Mouse (Mus musculus) forebrain, postnatal 0 days (tissue): ENCODE data around the gene Negr1. TPM values are rescaled to one million over a fixed set of nuclear protein-coding genes. Genes with fewer than 3 reads are reported as not detected.
A peak's percentile ranks its signal among the peaks of the same experiment; 100 is the strongest.

ENCODE experiments used
- ATAC-seq: fragments of 200-750 bp; cut with Nextera tagmentation; 2 replicates; pipeline ENCODE4 v1.8.0; 2017; ENCODE audit warnings: mild to moderate bottlenecking, moderate library complexity
- DNase-seq: peaks from one replicate; pipeline ENCODE4 v3.0.0-alpha.2; 2015
- H3K27ac ChIP-seq: fragments of 300-500 bp; sonication (generic); 2 replicates; pipeline ENCODE4 v1.5.1; 2014; ENCODE audit warnings: low read depth, mild to moderate bottlenecking, antibody characterized with exemption, low read length, moderate library complexity, mixed read lengths
- H3K27me3 ChIP-seq: fragments of 300-500 bp; sonication (generic); 2 replicates; pipeline ENCODE4 v1.6.1; 2014; ENCODE audit warnings: mild to moderate bottlenecking, low read length, mixed read lengths; ENCODE audit not compliant: insufficient read depth
- H3K36me3 ChIP-seq: fragments of 300-500 bp; sonication (generic); 2 replicates; pipeline ENCODE4 v1.6.1; 2014; ENCODE audit warnings: mild to moderate bottlenecking, moderate library complexity; ENCODE audit not compliant: insufficient read depth
- H3K4me1 ChIP-seq: fragments of 300-500 bp; sonication (generic); 2 replicates; pipeline ENCODE4 v1.6.1; 2014; ENCODE audit warnings: antibody characterized with exemption; ENCODE audit not compliant: insufficient read depth
- H3K4me2 ChIP-seq: fragments of 300-500 bp; sonication (generic); 2 replicates; pipeline ENCODE4 v1.6.1; 2014; ENCODE audit warnings: low read depth, mild to moderate bottlenecking, moderate library complexity
- H3K4me3 ChIP-seq: fragments of 300-500 bp; sonication (generic); 2 replicates; pipeline ENCODE4 v1.5.1; 2014; ENCODE audit warnings: low read depth, low read length, mixed read lengths
- H3K9ac ChIP-seq: fragments of 300-500 bp; sonication (generic); 2 replicates; pipeline ENCODE4 v1.6.1; 2014; ENCODE audit warnings: mild to moderate bottlenecking
- H3K9me3 ChIP-seq: fragments of 300-500 bp; sonication (generic); 2 replicates; pipeline ENCODE4 v1.6.1; 2016; ENCODE audit warnings: low read length
- CTCF ChIP-seq: sonication (generic); IDR thresholded peaks from 2 replicates; pipeline ENCODE4 v1.5.1; 2016; ENCODE audit warnings: antibody characterized with exemption, control low read depth, low read depth
- WGBS: fragments of 180-500 bp; shearing (Covaris S2); extraction: QIAGEN DNeasy Blood & Tissue Kit; methylation state at CpG from one replicate; pipeline ENCODE4 v1.1.7; 2014; 5-methylcytosine and 5-hydroxymethylcytosine counted together
- polyA plus RNA-seq: library from polyadenylated mRNA; unstranded; fragments of >200 nt; fragmentation: Nextera tagmentation; extraction: Ambion mirVana; gene quantifications from 2 replicates; pipeline ENCODE4 v1.2.1, GENCODE M21; 2015
- total RNA-seq: library from RNA; depleted of rRNA; stranded (reverse); fragments of >200 nt; gene quantifications from 2 replicates; pipeline ENCODE4 v1.2.3, GENCODE M21; 2014

Negr1 gene
- total and polyA plus RNA-seq, 2 experiments from 2014 or later, result 65.0 to 205 TPM

DNA sequence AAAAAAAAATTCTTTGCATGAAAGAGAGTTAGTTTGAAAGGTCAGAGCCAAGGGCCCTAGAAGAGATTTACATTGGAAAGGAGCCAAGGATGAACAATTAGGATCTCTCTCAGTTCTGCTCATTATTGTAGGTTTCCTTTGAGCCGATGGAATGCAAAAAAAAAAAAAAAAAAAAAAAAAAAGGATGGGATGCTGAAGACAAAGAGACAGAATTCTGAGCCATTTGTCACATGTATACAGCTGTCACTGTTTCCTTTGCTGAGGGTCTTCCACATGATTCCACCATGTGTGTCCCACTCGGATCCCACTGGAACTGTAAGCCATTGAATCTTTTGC lies 309.3 kb downstream of the Negr1 start:
- H3K4me2 ChIP-seq, result no peak overlapping the region
- DNase-seq, result peak; percentile 9
- no peaks in the 10 kb centered on the region for H3K36me3 ChIP-seq
- TF ChIP-seq CTCF, result no peak
- WGBS, result 10% methylated on average over 2 of the region's 2 CpGs
- H3K9me3 ChIP-seq, result no peaks in the 10 kb centered on the region
- no peak overlapping the region for H3K4me3 ChIP-seq
- H3K4me1 ChIP-seq, result no peaks in the 10 kb centered on the region
- no peaks in the 10 kb centered on the region for H3K27me3 ChIP-seq
- ATAC-seq, result 0 out of 2 replicates have a peak, but pooled peaks have one; percentile 50
- no peak overlapping the region for H3K9ac ChIP-seq
- H3K27ac ChIP-seq, result no peak overlapping the region

DNA sequence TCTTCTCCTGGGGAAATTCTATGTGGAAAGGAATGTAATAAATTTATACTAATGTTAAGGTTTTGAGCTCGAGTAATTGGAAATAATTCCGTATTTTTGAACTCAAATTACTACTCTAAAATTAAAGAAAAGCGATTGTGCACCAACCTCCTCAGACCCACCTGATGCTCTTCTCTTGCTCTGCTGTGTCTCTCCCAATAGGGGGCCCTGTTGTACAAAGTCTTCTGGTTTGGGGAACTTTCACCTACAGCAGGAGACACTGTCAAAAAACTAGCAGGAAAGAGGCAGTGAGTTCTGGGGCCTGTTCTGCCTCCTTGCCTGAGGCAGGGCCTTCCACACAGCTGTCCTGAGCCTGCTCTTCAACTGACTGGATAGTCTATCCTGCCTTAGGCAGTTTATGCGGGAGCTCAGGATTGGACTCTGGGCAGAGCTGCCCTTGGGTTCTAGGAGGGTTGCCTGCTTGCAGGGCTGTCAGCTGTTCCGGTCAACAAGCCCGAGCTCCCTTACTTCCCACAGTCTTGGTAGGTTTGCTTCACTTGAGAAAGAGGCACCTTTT lies 310.1 kb downstream of the Negr1 start:
- WGBS, result 86% methylated on average over 6 of the region's 6 CpGs
- no peaks in the 10 kb centered on the region for H3K9me3 ChIP-seq
- no peak overlapping the region for H3K27ac ChIP-seq
- H3K27me3 ChIP-seq, result no peaks in the 10 kb centered on the region
- H3K4me3 ChIP-seq, result no peak overlapping the region
- H3K4me1 ChIP-seq, result no peaks in the 10 kb centered on the region
- no peak for ATAC-seq
- no peak for DNase-seq
- no peak overlapping the region for H3K9ac ChIP-seq
- H3K36me3 ChIP-seq, result no peaks in the 10 kb centered on the region
- 0 out of 2 replicates have a peak, but pooled peaks have one; percentile 11 for TF ChIP-seq CTCF
- no peak overlapping the region for H3K4me2 ChIP-seq

DNA sequence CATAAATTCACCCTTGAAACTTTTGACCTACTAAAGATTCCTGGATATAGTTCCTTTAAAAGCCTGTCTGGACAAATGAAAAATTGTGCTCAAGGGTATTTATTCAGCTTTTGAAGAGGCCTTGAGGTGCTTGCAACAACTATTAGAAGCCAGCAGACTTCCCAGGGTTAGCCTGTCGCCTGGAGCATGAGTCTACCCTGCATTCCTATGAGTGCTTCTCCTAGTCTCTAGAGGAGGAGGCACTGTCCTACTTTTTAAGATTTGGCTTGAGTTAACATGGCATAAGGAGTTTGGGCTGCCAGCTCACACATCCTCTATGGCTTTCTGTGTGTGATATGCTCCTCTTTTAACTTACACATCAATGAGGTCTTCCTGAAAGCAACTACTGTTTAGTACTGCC lies 315.0 kb downstream of the Negr1 start:
- 88% methylated on average over 1 of the region's 1 CpGs for WGBS
- TF ChIP-seq CTCF, result no peak

DNA sequence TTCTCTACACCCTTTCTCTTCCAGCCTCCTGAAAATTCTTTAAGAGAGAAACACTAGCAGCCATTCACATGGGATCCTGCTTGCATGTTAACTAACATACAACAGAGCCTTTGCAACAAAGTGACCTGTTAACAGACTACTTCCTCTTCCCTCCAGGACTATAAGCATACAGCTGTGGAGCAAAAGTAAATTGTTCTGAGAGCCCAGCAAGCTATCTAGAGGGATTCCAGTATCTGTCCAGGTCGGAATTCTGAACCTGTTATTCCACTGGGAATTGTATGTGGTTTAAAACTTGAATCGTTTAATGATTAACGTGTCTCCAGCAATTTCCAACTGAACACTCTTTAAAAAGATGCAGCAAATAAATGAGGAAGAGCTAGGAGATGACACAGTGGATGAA lies 320.5 kb downstream of the Negr1 start:
- no peaks in the 10 kb centered on the region for H3K4me1 ChIP-seq
- TF ChIP-seq CTCF, result no peak
- no peaks in the 10 kb centered on the region for H3K9me3 ChIP-seq
- H3K9ac ChIP-seq, result no peak overlapping the region
- H3K4me2 ChIP-seq, result no peak overlapping the region
- H3K4me3 ChIP-seq, result no peak overlapping the region
- WGBS, result 82% methylated on average over 3 of the region's 3 CpGs
- no peaks in the 10 kb centered on the region for H3K27me3 ChIP-seq
- no peaks in the 10 kb centered on the region for H3K36me3 ChIP-seq
- no peak overlapping the region for H3K27ac ChIP-seq
- ATAC-seq (no peak), DNase-seq (no peak)

More for the DNA sequence above, 315.0 kb downstream of the Negr1 start:
- H3K4me2 ChIP-seq, result no peak overlapping the region
- H3K27me3 ChIP-seq, result no peaks in the 10 kb centered on the region
- ATAC-seq (peak; percentile 60; the same call in 1 of the 2 replicates), DNase-seq (no peak)
- H3K36me3 ChIP-seq, result no peaks in the 10 kb centered on the region
- no peaks in the 10 kb centered on the region for H3K4me1 ChIP-seq
- no peak overlapping the region for H3K4me3 ChIP-seq
- H3K27ac ChIP-seq, result no peak overlapping the region
- no peak overlapping the region for H3K9ac ChIP-seq
- no peaks in the 10 kb centered on the region for H3K9me3 ChIP-seq

DNA sequence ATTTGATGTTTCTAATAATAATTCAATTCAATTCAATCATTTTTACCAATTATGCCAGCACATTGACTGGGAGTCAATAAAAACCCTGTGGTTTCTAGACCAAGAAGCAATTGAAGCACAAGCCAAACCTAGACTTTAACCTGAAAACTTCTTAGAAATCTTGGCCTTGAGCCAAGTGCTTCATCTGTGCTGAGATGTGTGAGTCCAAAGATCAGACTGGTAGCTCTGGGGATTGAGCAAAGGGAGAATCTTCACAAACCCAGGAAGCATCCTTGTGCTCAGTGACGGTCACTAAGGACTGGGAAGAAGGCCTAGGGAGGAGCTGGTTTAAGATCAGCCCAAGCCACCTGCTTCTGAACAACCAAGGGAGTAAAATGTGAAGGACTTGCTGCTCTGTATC lies 322.3 kb downstream of the Negr1 start:
- H3K9me3 ChIP-seq, result no peaks in the 10 kb centered on the region
- no peak overlapping the region for H3K4me3 ChIP-seq
- DNase-seq, result no peak
- no peak overlapping the region for H3K9ac ChIP-seq
- no peak overlapping the region for H3K27ac ChIP-seq
- H3K36me3 ChIP-seq, result no peaks in the 10 kb centered on the region
- no peaks in the 10 kb centered on the region for H3K4me1 ChIP-seq
- no peak for ATAC-seq
- H3K27me3 ChIP-seq, result no peaks in the 10 kb centered on the region
- no peak for TF ChIP-seq CTCF
- WGBS, result 88% methylated on average over 1 of the region's 1 CpGs
- H3K4me2 ChIP-seq, result no peak overlapping the region

DNA sequence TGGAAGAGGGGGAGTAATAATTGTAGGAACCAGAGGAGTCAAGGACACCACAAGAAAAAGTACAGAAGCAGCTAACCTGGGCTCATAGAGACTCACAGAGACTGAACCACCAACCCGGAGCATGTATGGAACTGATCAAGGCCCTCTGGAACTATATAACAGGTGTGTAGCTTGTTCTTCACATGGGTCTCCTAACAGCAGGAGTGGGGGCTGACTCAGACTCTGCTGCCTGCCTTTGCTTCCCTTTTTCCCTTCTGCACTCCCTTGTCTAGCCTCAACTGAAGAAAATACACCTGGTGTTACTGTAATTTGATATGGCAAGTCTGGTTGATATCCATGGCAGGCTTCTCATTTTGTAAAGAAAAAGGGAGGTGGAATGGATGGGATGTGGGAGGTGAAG lies 324.1 kb downstream of the Negr1 start:
- H3K4me3 ChIP-seq, result no peak overlapping the region
- no peak overlapping the region for H3K27ac ChIP-seq
- DNase-seq, result no peak
- no peaks in the 10 kb centered on the region for H3K9me3 ChIP-seq
- no peaks in the 10 kb centered on the region for H3K27me3 ChIP-seq
- no peak for ATAC-seq
- H3K36me3 ChIP-seq, result no peaks in the 10 kb centered on the region
- 97% methylated on average over 1 of the region's 1 CpGs for WGBS
- no peak overlapping the region for H3K4me2 ChIP-seq
- H3K9ac ChIP-seq, result no peak overlapping the region
- H3K4me1 ChIP-seq, result no peaks in the 10 kb centered on the region
- TF ChIP-seq CTCF, result no peak

DNA sequence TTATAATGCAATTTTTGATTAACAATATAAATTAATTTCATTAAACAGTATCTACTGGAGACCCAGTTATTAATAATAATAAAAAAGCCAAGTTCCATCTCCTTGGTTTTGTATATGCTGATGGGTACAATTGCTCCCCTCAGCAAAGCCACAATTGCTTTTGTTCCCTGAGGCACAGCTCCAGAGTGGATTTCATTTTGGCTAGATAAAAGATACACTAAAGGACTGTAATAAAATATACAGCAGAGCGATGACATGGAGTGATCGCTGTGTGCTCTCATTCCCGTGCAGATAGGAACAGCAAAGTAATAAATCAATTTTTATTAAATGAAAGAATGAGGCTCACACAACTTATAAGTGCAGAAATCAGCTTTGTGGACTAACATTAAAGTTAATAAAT lies 325.3 kb downstream of the Negr1 start:
- H3K4me2 ChIP-seq, result no peak overlapping the region
- no peak overlapping the region for H3K27ac ChIP-seq
- no peak for TF ChIP-seq CTCF
- 85% methylated on average over 3 of the region's 3 CpGs for WGBS
- no peak for DNase-seq
- ATAC-seq, result no peak
- H3K9ac ChIP-seq, result no peak overlapping the region
- no peaks in the 10 kb centered on the region for H3K27me3 ChIP-seq
- no peaks in the 10 kb centered on the region for H3K9me3 ChIP-seq
- H3K4me3 ChIP-seq, result no peak overlapping the region
- no peaks in the 10 kb centered on the region for H3K36me3 ChIP-seq
- no peaks in the 10 kb centered on the region for H3K4me1 ChIP-seq
